ENCODE assay signal across 10 mouse cellular contexts in the genomic region with DNA sequence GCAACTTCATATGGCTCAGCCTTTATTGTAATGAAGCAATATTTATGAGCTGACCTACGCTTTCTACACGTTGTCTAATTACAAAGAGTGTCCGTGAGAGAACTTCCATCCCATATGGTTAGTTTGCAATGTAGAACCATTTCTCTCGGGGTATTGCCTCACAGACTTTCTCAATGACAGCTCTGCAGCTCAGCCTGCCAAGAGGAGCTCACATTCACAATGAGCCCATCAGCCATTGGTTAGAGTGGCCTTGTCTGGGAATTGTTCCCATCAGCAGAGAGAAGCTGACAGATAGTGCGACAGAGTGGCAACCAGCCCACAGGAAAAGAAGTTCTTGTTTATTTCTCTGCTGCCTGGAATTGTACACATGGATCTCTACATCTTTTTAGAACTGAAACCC.
DNase-seq lines count a peak whose midpoint lies in the region; ATAC-seq and TF ChIP-seq lines count a peak whose summit lies in the region.
"Had no signal": no experiment of that assay in that cellular context is flagged by ENCODE, and none has a peak within 500 bp of the region (broad histone marks: within the 10 kb centered on the region; RNA-seq: fewer than 3 reads in every experiment).

No protein-coding gene starts in this region.

- DNase-seq in adrenal gland, postnatal 36 days: peak; percentile 47 to 60
- peak; percentile 90 for DNase-seq in heart, postnatal 0 days (ENCODE audit: low spot score)
- DNase-seq in spleen, adult 12 weeks (ENCODE audit: low spot score): no peak
- DNase-seq in urinary bladder, postnatal 25 days (ENCODE audit: low spot score): no peak

- H3K9ac ChIP-seq in hindbrain, embryonic 16.5 days (ENCODE audit: low read depth, low read length): no peak overlapping the region
- no peak overlapping the region for H3K9ac ChIP-seq in hindbrain, embryonic 12.5 days
- H3K9ac ChIP-seq in heart, postnatal 0 days (replicated peaks; ENCODE audit: low read depth, low read length): no peak overlapping the region
- H3K9ac ChIP-seq in lung, embryonic 15.5 days: no peak overlapping the region
- no peak overlapping the region for H3K9ac ChIP-seq in liver, embryonic 12.5 days
- H3K9ac ChIP-seq: limb, embryonic 15.5 days had no signal

- H3K4me1 ChIP-seq in hindbrain, embryonic 16.5 days (ENCODE audit: control insufficient read depth, insufficient read depth, low read depth, low read length): no peaks in the 10 kb centered on the region
- H3K4me1 ChIP-seq in hindbrain, embryonic 12.5 days: no peaks in the 10 kb centered on the region
- peaks cover 12% of the 10 kb centered on the region; the same call in 1 of the 2 replicates for H3K4me1 ChIP-seq in heart, postnatal 0 days (ENCODE audit: control insufficient read depth, insufficient read depth)
- peaks cover 12% of the 10 kb centered on the region; the same call in 1 of the 2 replicates for H3K4me1 ChIP-seq in lung, embryonic 15.5 days
- H3K4me1 ChIP-seq in liver, embryonic 12.5 days: no peaks in the 10 kb centered on the region
- H3K4me1 ChIP-seq: limb, embryonic 15.5 days had no signal

- H3K4me2 ChIP-seq in hindbrain, embryonic 16.5 days (ENCODE audit: low read length): no peak overlapping the region
- H3K4me2 ChIP-seq in hindbrain, embryonic 12.5 days (replicated peaks): no peak overlapping the region
- 0 out of 2 replicates have a peak overlapping the region, but pooled peaks have one; percentile 25 for H3K4me2 ChIP-seq in heart, postnatal 0 days (ENCODE audit: low read depth, low read length)
- H3K4me2 ChIP-seq in lung, embryonic 15.5 days: no peak overlapping the region
- no peak overlapping the region for H3K4me2 ChIP-seq in liver, embryonic 12.5 days
- H3K4me2 ChIP-seq: limb, embryonic 15.5 days had no signal

- 50% methylated on average over 5 of the region's 5 CpGs for WGBS in hindbrain, embryonic 16.5 days
- WGBS in hindbrain, embryonic 12.5 days: 78% methylated on average over 5 of the region's 5 CpGs
- 28% methylated on average over 5 of the region's 5 CpGs for WGBS in heart, postnatal 0 days
- WGBS in lung, embryonic 15.5 days: 53% methylated on average over 5 of the region's 5 CpGs
- WGBS in liver, embryonic 12.5 days (ENCODE audit: insufficient replicate concordance): 69% methylated on average over 5 of the region's 5 CpGs

- no peaks in the 10 kb centered on the region for H3K36me3 ChIP-seq in hindbrain, embryonic 16.5 days (ENCODE audit: control insufficient read depth, insufficient read depth, low read length)
- no peaks in the 10 kb centered on the region for H3K36me3 ChIP-seq in hindbrain, embryonic 12.5 days
- H3K36me3 ChIP-seq in heart, postnatal 0 days (replicated peaks; ENCODE audit: control insufficient read depth, insufficient read depth, low read length): no peaks in the 10 kb centered on the region
- no peaks in the 10 kb centered on the region for H3K36me3 ChIP-seq in lung, embryonic 15.5 days
- no peaks in the 10 kb centered on the region for H3K36me3 ChIP-seq in liver, embryonic 12.5 days
- H3K36me3 ChIP-seq: G1E; limb, embryonic 15.5 days had no signal

- TF ChIP-seq CTCF in heart, postnatal 0 days (IDR thresholded peaks at IDR 0.05; ENCODE audit: low read depth): no peak

- H3K27me3 ChIP-seq in hindbrain, embryonic 16.5 days (replicated peaks; ENCODE audit: control insufficient read depth, insufficient read depth, low read length): no peaks in the 10 kb centered on the region
- H3K27me3 ChIP-seq in hindbrain, embryonic 12.5 days: no peaks in the 10 kb centered on the region
- no peaks in the 10 kb centered on the region for H3K27me3 ChIP-seq in heart, postnatal 0 days (ENCODE audit: control insufficient read depth, insufficient read depth, low read length)
- no peaks in the 10 kb centered on the region for H3K27me3 ChIP-seq in lung, embryonic 15.5 days
- H3K27me3 ChIP-seq in liver, embryonic 12.5 days (replicated peaks): no peaks in the 10 kb centered on the region
- H3K27me3 ChIP-seq: limb, embryonic 15.5 days had no signal

- peak; percentile 82 for ATAC-seq in hindbrain, embryonic 16.5 days
- no peak for ATAC-seq in hindbrain, embryonic 12.5 days (ENCODE audit: low FRiP score)
- peak; percentile 95 for ATAC-seq in heart, postnatal 0 days (ENCODE audit: insufficient read depth, low read depth)
- peak; percentile 94; the same call in 1 of the 2 replicates for ATAC-seq in lung, embryonic 15.5 days (ENCODE audit: borderline replicate concordance, extremely low read depth, low FRiP score, low TSS enrichment)
- no peak for ATAC-seq in liver, embryonic 12.5 days

- no peak overlapping the region for H3K4me3 ChIP-seq in hindbrain, embryonic 16.5 days (ENCODE audit: low read length)
- no peak overlapping the region for H3K4me3 ChIP-seq in hindbrain, embryonic 12.5 days
- no peak overlapping the region for H3K4me3 ChIP-seq in heart, postnatal 0 days (ENCODE audit: low read depth, low read length)
- no peak overlapping the region for H3K4me3 ChIP-seq in lung, embryonic 15.5 days
- H3K4me3 ChIP-seq in liver, embryonic 12.5 days: no peak overlapping the region
- H3K4me3 ChIP-seq: limb, embryonic 15.5 days had no signal

- 0 out of 2 replicates have a peak, but pooled peaks have one; percentile 15 for TF ChIP-seq EP300 in heart, postnatal 0 days (IDR thresholded peaks at IDR 0.05; ENCODE audit: low read depth)

- H3K9me3 ChIP-seq in hindbrain, embryonic 16.5 days (ENCODE audit: control insufficient read depth, low read length): no peaks in the 10 kb centered on the region
- H3K9me3 ChIP-seq in hindbrain, embryonic 12.5 days (replicated peaks): no peaks in the 10 kb centered on the region
- no peaks in the 10 kb centered on the region for H3K9me3 ChIP-seq in heart, postnatal 0 days (replicated peaks; ENCODE audit: control insufficient read depth, low read length)
- H3K9me3 ChIP-seq in lung, embryonic 15.5 days: no peaks in the 10 kb centered on the region
- no peaks in the 10 kb centered on the region for H3K9me3 ChIP-seq in liver, embryonic 12.5 days (replicated peaks)
- H3K9me3 ChIP-seq: G1E; limb, embryonic 15.5 days had no signal

- no peak overlapping the region for H3K27ac ChIP-seq in hindbrain, embryonic 16.5 days (ENCODE audit: low read depth, low read length)
- H3K27ac ChIP-seq in hindbrain, embryonic 12.5 days: no peak overlapping the region
- 0 out of 2 replicates have a peak overlapping the region, but pooled peaks have one; percentile 20 for H3K27ac ChIP-seq in heart, postnatal 0 days (ENCODE audit: low read depth)
- peak overlapping the region; percentile 41 for H3K27ac ChIP-seq in lung, embryonic 15.5 days
- no peak overlapping the region for H3K27ac ChIP-seq in liver, embryonic 12.5 days
- H3K27ac ChIP-seq: limb, embryonic 15.5 days had no signal

Comparison
In these comparisons a context has a peak if more than half of its experiments do, and no peak if none do; other contexts are left out.
1. ATAC-seq: peak in hindbrain, embryonic 16.5 days (single experiment), heart, postnatal 0 days (single experiment) and lung, embryonic 15.5 days (single experiment); none in hindbrain, embryonic 12.5 days (single experiment) and liver, embryonic 12.5 days (single experiment).
2. H3K27ac ChIP-seq: peak in heart, postnatal 0 days (single experiment) and lung, embryonic 15.5 days (single experiment); none in hindbrain, embryonic 16.5 days (single experiment), hindbrain, embryonic 12.5 days (single experiment) and liver, embryonic 12.5 days (single experiment).
3. DNase-seq: peak in adrenal gland, postnatal 36 days (2 of 2) and heart, postnatal 0 days (single experiment); none in spleen, adult 12 weeks (single experiment) and urinary bladder, postnatal 25 days (single experiment).